Mouse (Mus musculus) MEL (cell line): ENCODE results near the gene Fkbp10. TPM values are rescaled to one million over a fixed set of nuclear protein-coding genes. Genes with fewer than 3 reads are reported as not detected.

Experiments
- DNase-seq: peaks from one replicate; pipeline ENCODE4 v3.0.0; 2011; ENCODE audit warnings: low read depth, low spot score
- H3K27ac ChIP-seq: 2 replicates; pipeline ENCODE4 v1.5.1; 2012; ENCODE audit warnings: low read depth, mild to moderate bottlenecking, control low read depth, low read length, moderate library complexity; ENCODE audit not compliant: control insufficient read depth
- H3K27me3 ChIP-seq, 2 experiments: fragments of 150-350 bp in 1 of 2; sonication (generic) in 1 of 2; 2 replicates each; pipeline ENCODE4 v1.6.1; 2012; ENCODE audit warnings: low read length in 2 of 2, mild to moderate bottlenecking in 2 of 2, improper control_type of control experiment in 1 of 2, moderate library complexity in 1 of 2; ENCODE audit not compliant: insufficient read depth in 2 of 2, control insufficient read depth in 1 of 2
- H3K36me3 ChIP-seq, 2 experiments: 2 replicates each; pipeline ENCODE4 v1.6.1; 2012 to 2014; ENCODE audit warnings: low read length in 2 of 2, improper control_type of control experiment in 1 of 2, inconsistent platforms in 1 of 2, mild to moderate bottlenecking in 1 of 2; ENCODE audit not compliant: insufficient read depth in 2 of 2, control insufficient read depth in 1 of 2
- H3K4me1 ChIP-seq, 2 experiments: fragments of 150-350 bp in 1 of 2; sonication (generic) in 1 of 2; 2 replicates each; pipeline ENCODE4 v1.6.1; 2012; ENCODE audit warnings: low read length in 2 of 2, improper control_type of control experiment in 1 of 2, mild to moderate bottlenecking in 1 of 2; ENCODE audit not compliant: insufficient read depth in 2 of 2, control insufficient read depth in 1 of 2
- H3K4me3 ChIP-seq, 2 experiments: fragments of 150-350 bp in 1 of 2; sonication (generic) in 1 of 2; 2 replicates each; pipeline ENCODE4 v1.5.1; 2012; ENCODE audit warnings: low read depth in 2 of 2, low read length in 2 of 2, mild to moderate bottlenecking in 2 of 2, moderate library complexity in 2 of 2, control low read depth in 1 of 2, improper control_type of control experiment in 1 of 2; ENCODE audit not compliant: control insufficient read depth in 1 of 2, insufficient read depth in 1 of 2
- H3K79me2 ChIP-seq: 2 replicates; pipeline ENCODE4 v1.6.1; 2012; ENCODE audit warnings: mild to moderate bottlenecking, low read length, moderate library complexity; ENCODE audit not compliant: control insufficient read depth, poor library complexity, insufficient read depth
- H3K9ac ChIP-seq: 2 replicates; pipeline ENCODE4 v1.6.1; 2012; ENCODE audit warnings: low read depth, mild to moderate bottlenecking, control low read depth, low read length, moderate library complexity; ENCODE audit not compliant: control insufficient read depth, poor library complexity, severe bottlenecking
- H3K9me3 ChIP-seq: fragments of 150-350 bp; sonication (generic); replicated peaks from 2 replicates; pipeline ENCODE4 v1.6.1; 2012; ENCODE audit warnings: mild to moderate bottlenecking, low read length, improper control_type of control experiment, moderate library complexity; ENCODE audit not compliant: insufficient read depth
- BHLHE40 ChIP-seq: IDR thresholded peaks from 2 replicates; pipeline ENCODE4 v1.6.1; 2012; ENCODE audit warnings: low read depth, mild to moderate bottlenecking, inconsistent platforms, low read length, improper control_type of control experiment, borderline replicate concordance
- CHD1 ChIP-seq: IDR thresholded peaks from 2 replicates; pipeline ENCODE4 v1.6.1; 2012; ENCODE audit warnings: low read depth, mild to moderate bottlenecking, inconsistent platforms, low read length, improper control_type of control experiment
- CHD2 ChIP-seq: IDR thresholded peaks from 2 replicates; pipeline ENCODE4 v1.6.1; 2011; ENCODE audit warnings: low read length, improper control_type of control experiment
- CTCF ChIP-seq, 3 experiments: IDR thresholded peaks in 2 of 3; conservative IDR thresholded peaks in 1 of 3; 2 replicates each; pipeline ENCODE4 v1.5.1; 2011 to 2012; ENCODE audit warnings: low read length in 3 of 3, low read depth in 2 of 3, mild to moderate bottlenecking in 2 of 3, improper control_type of control experiment in 1 of 3, inconsistent platforms in 1 of 3, mixed read lengths in 1 of 3, moderate library complexity in 1 of 3; ENCODE audit not compliant: control insufficient read depth in 1 of 3, insufficient read depth in 1 of 3, poor library complexity in 1 of 3, severe bottlenecking in 1 of 3
- E2F4 ChIP-seq: IDR thresholded peaks from 2 replicates; pipeline ENCODE4 v1.6.1; 2011; ENCODE audit warnings: low read depth, low read length, improper control_type of control experiment, borderline replicate concordance
- ETS1 ChIP-seq: IDR thresholded peaks from 2 replicates; pipeline ENCODE4 v1.6.1; 2012; ENCODE audit warnings: low read depth, mild to moderate bottlenecking, inconsistent platforms, low read length, improper control_type of control experiment, moderate library complexity
- HCFC1 ChIP-seq: IDR thresholded peaks from 2 replicates; pipeline ENCODE4 v1.6.1; 2012; ENCODE audit warnings: low read depth, mild to moderate bottlenecking, inconsistent platforms, low read length, improper control_type of control experiment, moderate library complexity
- JUND ChIP-seq: IDR thresholded peaks from 2 replicates; pipeline ENCODE4 v1.6.1; 2011; ENCODE audit warnings: low read depth, mild to moderate bottlenecking, improper control_type of control experiment, low read length
- MAX ChIP-seq: IDR thresholded peaks from 2 replicates; pipeline ENCODE4 v1.6.1; 2011; ENCODE audit warnings: low read length, improper control_type of control experiment
- MAZ ChIP-seq: IDR thresholded peaks from 2 replicates; pipeline ENCODE4 v1.6.1; 2012; ENCODE audit warnings: low read depth, mild to moderate bottlenecking, inconsistent platforms, low read length, improper control_type of control experiment
- MEF2A ChIP-seq: IDR thresholded peaks from 2 replicates; pipeline ENCODE4 v1.6.1; 2014; ENCODE audit warnings: low read depth, mild to moderate bottlenecking, inconsistent platforms, low read length, improper control_type of control experiment; ENCODE audit not compliant: poor library complexity, insufficient replicate concordance, severe bottlenecking; ENCODE audit errors: extremely low read depth
- MXI1 ChIP-seq: IDR thresholded peaks from 2 replicates; pipeline ENCODE4 v1.6.1; 2011; ENCODE audit warnings: mild to moderate bottlenecking, low read depth, low read length, improper control_type of control experiment
- MYC ChIP-seq: IDR thresholded peaks from 2 replicates; pipeline ENCODE4 v1.6.1; 2011; ENCODE audit warnings: low read depth, mild to moderate bottlenecking, low read length, improper control_type of control experiment, moderate library complexity
- POLR2A ChIP-seq, 2 experiments: IDR thresholded peaks; 2 replicates each; pipeline ENCODE4 v1.6.1; 2011 to 2012; ENCODE audit warnings: low read length in 2 of 2, mild to moderate bottlenecking in 2 of 2, control low read depth in 1 of 2, improper control_type of control experiment in 1 of 2, low read depth in 1 of 2, moderate library complexity in 1 of 2; ENCODE audit not compliant: control insufficient read depth in 1 of 2, insufficient read depth in 1 of 2, poor library complexity in 1 of 2
- POLR2AphosphoS2 ChIP-seq: IDR thresholded peaks from 2 replicates; pipeline ENCODE4 v1.6.1; 2011; ENCODE audit warnings: low read length, improper control_type of control experiment
- POLR2AphosphoS5 ChIP-seq: IDR thresholded peaks from 2 replicates; pipeline ENCODE4 v1.6.1; 2012; ENCODE audit warnings: low read depth, borderline replicate concordance, mild to moderate bottlenecking, inconsistent platforms, low read length, moderate library complexity, mixed read lengths
- RCOR1 ChIP-seq: IDR thresholded peaks from 2 replicates; pipeline ENCODE4 v1.6.1; 2012; ENCODE audit warnings: low read depth, mild to moderate bottlenecking, inconsistent platforms, low read length, improper control_type of control experiment
- SIN3A ChIP-seq: IDR thresholded peaks from 2 replicates; pipeline ENCODE4 v1.6.1; 2012; ENCODE audit warnings: low read length, improper control_type of control experiment, inconsistent platforms
- SMC3 ChIP-seq: IDR thresholded peaks from 2 replicates; pipeline ENCODE4 v1.6.1; 2011; ENCODE audit warnings: low read depth, low read length, improper control_type of control experiment
- TAL1 ChIP-seq: IDR thresholded peaks from 2 replicates; pipeline ENCODE4 v1.6.1; 2012; ENCODE audit warnings: mild to moderate bottlenecking, inconsistent platforms, low read length, moderate library complexity, mixed read lengths
- TBP ChIP-seq: IDR thresholded peaks from 2 replicates; pipeline ENCODE4 v1.8.0; 2011; ENCODE audit warnings: low read depth, low read length, improper control_type of control experiment
- UBTF ChIP-seq: IDR thresholded peaks from 2 replicates; pipeline ENCODE4 v1.6.1; 2012; ENCODE audit warnings: low read depth, mild to moderate bottlenecking, inconsistent platforms, low read length, improper control_type of control experiment, moderate library complexity, borderline replicate concordance; ENCODE audit not compliant: insufficient read depth
- USF1 ChIP-seq: IDR thresholded peaks from 2 replicates; pipeline ENCODE4 v1.6.1; 2014; ENCODE audit warnings: low read depth, mild to moderate bottlenecking, inconsistent platforms, low read length, improper control_type of control experiment, moderate library complexity
- ZC3H11A ChIP-seq: IDR thresholded peaks from 2 replicates; pipeline ENCODE4 v1.6.1; 2012; ENCODE audit warnings: low read depth, mild to moderate bottlenecking, inconsistent platforms, low read length, improper control_type of control experiment
- ZKSCAN1 ChIP-seq: IDR thresholded peaks from 2 replicates; pipeline ENCODE4 v1.6.1; 2012; ENCODE audit warnings: low read depth, mild to moderate bottlenecking, inconsistent platforms, low read length, improper control_type of control experiment, moderate library complexity
- ZMIZ1 ChIP-seq: IDR thresholded peaks from 2 replicates; pipeline ENCODE4 v1.6.1; 2012; ENCODE audit warnings: low read depth, mild to moderate bottlenecking, inconsistent platforms, low read length, improper control_type of control experiment, moderate library complexity
- ZNF384 ChIP-seq: IDR thresholded peaks from 2 replicates; pipeline ENCODE4 v1.6.1; 2012; ENCODE audit warnings: low read depth, mild to moderate bottlenecking, inconsistent platforms, low read length, improper control_type of control experiment
- polyA plus RNA-seq, 2 experiments: library from polyadenylated mRNA; stranded (reverse) in 1 of 2; unstranded in 1 of 2; fragments of >175 nt in 1 of 2; fragments of >200 nt in 1 of 2; gene quantifications; 2 replicates each; pipeline versions ENCODE4 v1.2.1 to v1.2.4; 2012; ENCODE audit warnings: low replicate concordance in 2 of 2, low read depth in 1 of 2; ENCODE audit not compliant: insufficient read length in 2 of 2, insufficient read depth in 1 of 2, missing spikeins in 1 of 2
- total RNA-seq: library from RNA; depleted of rRNA; stranded (reverse); fragments of 300-350 nt; gene quantifications from 2 replicates; pipeline ENCODE4 v1.2.3, GENCODE M21; 2012

Fkbp10 gene
- total and polyA plus RNA-seq, 3 experiments = 0.19 to 0.28 TPM; not detected in 1

- H3K27ac ChIP-seq = no peak overlapping the region
These were observed 13.2 kb downstream of the Fkbp10 start for GRCm38 (mm10) chr11:100428612-100429199.

GRCm38 (mm10) chr11:100430052-100430451, 14.6 kb downstream of the Fkbp10 start:
- H3K4me1 ChIP-seq = peaks cover 2 to 8% of the 10 kb centered on the region in 2 experiments
- H3K27ac ChIP-seq = no peak overlapping the region
- peaks cover 0 to 4% of the 10 kb centered on the region in 2 experiments; a peak in 2 of 4 replicates for H3K36me3 ChIP-seq
- TF ChIP-seq E2F4 = no peak
- TF ChIP-seq RCOR1 = no peak
- TF ChIP-seq CTCF (IDR thresholded peaks at IDR 0.05 in 2 of 3, conservative IDR thresholded peaks at IDR 0.05 in 1 of 3; ENCODE audit: control insufficient read depth in 1 of 3, insufficient read depth in 1 of 3, low read depth in 2 of 3, low read length in 3 of 3, poor library complexity in 1 of 3, severe bottlenecking in 1 of 3) = no peak
- TF ChIP-seq HCFC1 = no peak
- no peak for TF ChIP-seq UBTF
- TF ChIP-seq ZMIZ1 = no peak
- TF ChIP-seq MAZ = no peak
- TF ChIP-seq TAL1 = no peak
- TF ChIP-seq POLR2AphosphoS2 = no peak
- no peak for TF ChIP-seq POLR2A (IDR thresholded peaks at IDR 0.05; ENCODE audit: control insufficient read depth in 1 of 2, insufficient read depth in 1 of 2, low read depth in 1 of 2, low read length in 2 of 2, poor library complexity in 1 of 2)
- TF ChIP-seq BHLHE40 = no peak
- TF ChIP-seq ZC3H11A = no peak
- no peak for TF ChIP-seq JUND
- TF ChIP-seq SMC3 = no peak
- TF ChIP-seq MEF2A = no peak
- no peak for TF ChIP-seq MAX
- no peak for TF ChIP-seq POLR2AphosphoS5
- no peak for TF ChIP-seq TBP
- H3K9ac ChIP-seq = no peak overlapping the region
- H3K9me3 ChIP-seq = no peaks in the 10 kb centered on the region
- H3K4me3 ChIP-seq = no peak overlapping the region
- no peaks in the 10 kb centered on the region for H3K79me2 ChIP-seq
- H3K27me3 ChIP-seq = no peaks in the 10 kb centered on the region
- DNase-seq = no peak

More at GRCm38 (mm10) chr11:100428612-100429199, 13.2 kb downstream of the Fkbp10 start:
- H3K4me3 ChIP-seq = no peak overlapping the region
- no peaks in the 10 kb centered on the region for H3K27me3 ChIP-seq
- TF ChIP-seq POLR2AphosphoS2 (no peak), MYC (no peak), POLR2A (IDR thresholded peaks at IDR 0.05; ENCODE audit: control insufficient read depth in 1 of 2, insufficient read depth in 1 of 2, low read depth in 1 of 2, low read length in 2 of 2, poor library complexity in 1 of 2) (no peak), HCFC1 (no peak), MXI1 (no peak), MAX (no peak), UBTF (no peak), USF1 (no peak), RCOR1 (no peak), SIN3A (no peak), POLR2AphosphoS5 (no peak), ETS1 (no peak), ZMIZ1 (no peak), ZNF384 (no peak), ZKSCAN1 (no peak), CHD2 (no peak), MEF2A (no peak), CHD1 (no peak)
- no peaks in the 10 kb centered on the region for H3K79me2 ChIP-seq
- no peaks in the 10 kb centered on the region for H3K9me3 ChIP-seq
- H3K36me3 ChIP-seq = peaks cover 0 to 4% of the 10 kb centered on the region in 2 experiments; a peak in 2 of 4 replicates
- H3K4me1 ChIP-seq = peaks cover 2 to 8% of the 10 kb centered on the region in 2 experiments
- DNase-seq = no peak
- H3K9ac ChIP-seq = no peak overlapping the region
